Mouse (Mus musculus) midbrain, postnatal 0 days (tissue): ENCODE results near the gene Hacl1. TPM values are rescaled to one million over a fixed set of nuclear protein-coding genes. Genes with fewer than 3 reads are reported as not detected.
A peak's percentile ranks its signal among the peaks of the same experiment; 100 is the strongest.

Experiments
- ATAC-seq: fragments of 200-750 bp; cut with Nextera tagmentation; 2 replicates; pipeline ENCODE4 v1.8.0; 2017; ENCODE audit warnings: moderate number of reproducible peaks, mild to moderate bottlenecking, moderate TSS enrichment, moderate library complexity; ENCODE audit not compliant: low FRiP score
- DNase-seq: peaks from one replicate; pipeline ENCODE4 v3.0.0-alpha.2; 2015; ENCODE audit warnings: low spot score
- H3K27ac ChIP-seq: fragments of 300-500 bp; sonication (generic); 2 replicates; pipeline ENCODE4 v1.5.1; 2014; ENCODE audit warnings: low read depth, mild to moderate bottlenecking, low read length, mixed read lengths
- H3K27me3 ChIP-seq: fragments of 300-500 bp; sonication (generic); 2 replicates; pipeline ENCODE4 v1.6.1; 2014; ENCODE audit warnings: low read length, control low read depth, mixed read lengths; ENCODE audit not compliant: insufficient read depth
- H3K36me3 ChIP-seq: fragments of 300-500 bp; sonication (generic); 2 replicates; pipeline ENCODE4 v1.6.1; 2014; ENCODE audit warnings: low read length, control low read depth, mixed read lengths; ENCODE audit not compliant: insufficient read depth
- H3K4me1 ChIP-seq: fragments of 300-500 bp; sonication (generic); 2 replicates; pipeline ENCODE4 v1.6.1; 2014; ENCODE audit warnings: mild to moderate bottlenecking, control low read depth, antibody characterized with exemption, low read length, mixed read lengths; ENCODE audit not compliant: insufficient read depth
- H3K4me2 ChIP-seq: fragments of 300-500 bp; sonication (generic); 2 replicates; pipeline ENCODE4 v1.6.1; 2014; ENCODE audit warnings: low read depth, mild to moderate bottlenecking, low read length, mixed read lengths; ENCODE audit not compliant: poor library complexity, severe bottlenecking
- H3K4me3 ChIP-seq: fragments of 300-500 bp; sonication (generic); 2 replicates; pipeline ENCODE4 v1.5.1; 2014; ENCODE audit warnings: low read depth, mild to moderate bottlenecking, low read length, moderate library complexity
- H3K9ac ChIP-seq: fragments of 300-500 bp; sonication (generic); replicated peaks from 2 replicates; pipeline ENCODE4 v1.6.1; 2014; ENCODE audit warnings: mild to moderate bottlenecking, low read length, moderate library complexity, mixed read lengths; ENCODE audit not compliant: poor library complexity, severe bottlenecking
- H3K9me3 ChIP-seq: fragments of 300-500 bp; sonication (generic); 2 replicates; pipeline ENCODE4 v1.6.1; 2016; ENCODE audit warnings: low read length, control low read depth
- CTCF ChIP-seq: IDR thresholded peaks from 2 replicates; pipeline ENCODE4 v1.5.1; 2016; ENCODE audit warnings: antibody characterized with exemption, mild to moderate bottlenecking
- WGBS: fragments of 180-500 bp; shearing (Covaris S2); extraction: QIAGEN DNeasy Blood & Tissue Kit; methylation state at CpG from one replicate; pipeline ENCODE4 v1.1.7; 2014; 5-methylcytosine and 5-hydroxymethylcytosine counted together
- polyA plus RNA-seq: library from polyadenylated mRNA; unstranded; fragments of >200 nt; fragmentation: Nextera tagmentation; extraction: Ambion mirVana; gene quantifications from 2 replicates; pipeline ENCODE4 v1.2.1, GENCODE M21; 2015
- total RNA-seq: library from RNA; depleted of rRNA; stranded (reverse); fragments of >200 nt; gene quantifications from 2 replicates; pipeline ENCODE4 v1.2.3, GENCODE M21; 2014

Hacl1 gene
- total and polyA plus RNA-seq, 2 experiments from 2014 or later = 6.8 to 8.4 TPM

DNA sequence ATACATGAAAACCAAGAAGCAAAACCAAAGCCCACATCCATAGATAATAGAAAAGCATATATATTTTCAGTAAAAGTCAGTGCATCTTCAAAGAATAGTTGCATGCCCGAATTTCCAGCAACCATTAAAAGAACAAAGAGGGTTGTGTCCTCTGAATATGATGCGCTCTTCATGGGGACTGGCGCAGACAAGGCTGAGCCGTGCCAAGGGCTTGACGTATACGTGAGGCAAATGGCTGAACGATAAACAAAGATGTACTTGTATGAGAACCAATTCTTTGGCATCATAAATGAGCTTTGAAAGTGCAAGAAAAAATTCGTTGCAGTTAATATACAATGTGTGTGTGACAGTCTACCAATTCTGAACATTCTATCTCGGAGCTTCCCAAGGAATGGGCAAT lies 40.2 kb upstream of the Hacl1 start:
- no peak for TF ChIP-seq CTCF
- WGBS = 84% methylated on average over 9 of the region's 9 CpGs
- H3K4me1 ChIP-seq = no peaks in the 10 kb centered on the region
- H3K36me3 ChIP-seq = no peaks in the 10 kb centered on the region
- no peak overlapping the region for H3K27ac ChIP-seq
- H3K4me3 ChIP-seq = no peak overlapping the region
- H3K4me2 ChIP-seq = no peak overlapping the region
- DNase-seq (peak; percentile 44), ATAC-seq (no peak)
- H3K9me3 ChIP-seq = no peaks in the 10 kb centered on the region
- H3K9ac ChIP-seq = no peak overlapping the region
- no peaks in the 10 kb centered on the region for H3K27me3 ChIP-seq

DNA sequence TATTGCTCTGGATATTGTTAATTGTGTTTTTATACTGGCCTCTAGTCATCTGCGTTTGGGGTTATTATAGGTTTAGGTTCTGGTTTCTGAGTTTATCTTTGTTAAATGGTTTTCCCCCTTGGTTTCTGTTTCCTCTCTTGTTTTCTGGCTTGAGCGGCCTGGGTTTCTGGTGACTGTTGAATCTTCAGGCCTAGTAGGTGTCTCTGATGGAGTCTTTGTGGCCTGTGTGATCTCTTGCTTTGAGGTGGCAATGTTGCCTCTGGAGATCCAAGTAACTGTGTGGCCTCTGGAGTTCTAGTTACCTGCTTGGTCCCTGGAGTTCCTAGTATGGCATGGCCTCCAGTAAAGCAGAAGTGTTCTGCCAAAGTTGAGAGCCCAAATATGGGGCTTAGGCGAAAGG lies 39.6 kb upstream of the Hacl1 start:
- Histone ChIP-seq H3K4me1 (no peaks in the 10 kb centered on the region), H3K27ac (no peak overlapping the region), H3K27me3 (no peaks in the 10 kb centered on the region), H3K4me2 (no peak overlapping the region), H3K36me3 (no peaks in the 10 kb centered on the region), H3K9ac (no peak overlapping the region), H3K9me3 (no peaks in the 10 kb centered on the region), H3K4me3 (no peak overlapping the region)
- ATAC-seq (no peak), DNase-seq (no peak)
- no peak for TF ChIP-seq CTCF
- 94% methylated on average over 3 of the region's 3 CpGs for WGBS

DNA sequence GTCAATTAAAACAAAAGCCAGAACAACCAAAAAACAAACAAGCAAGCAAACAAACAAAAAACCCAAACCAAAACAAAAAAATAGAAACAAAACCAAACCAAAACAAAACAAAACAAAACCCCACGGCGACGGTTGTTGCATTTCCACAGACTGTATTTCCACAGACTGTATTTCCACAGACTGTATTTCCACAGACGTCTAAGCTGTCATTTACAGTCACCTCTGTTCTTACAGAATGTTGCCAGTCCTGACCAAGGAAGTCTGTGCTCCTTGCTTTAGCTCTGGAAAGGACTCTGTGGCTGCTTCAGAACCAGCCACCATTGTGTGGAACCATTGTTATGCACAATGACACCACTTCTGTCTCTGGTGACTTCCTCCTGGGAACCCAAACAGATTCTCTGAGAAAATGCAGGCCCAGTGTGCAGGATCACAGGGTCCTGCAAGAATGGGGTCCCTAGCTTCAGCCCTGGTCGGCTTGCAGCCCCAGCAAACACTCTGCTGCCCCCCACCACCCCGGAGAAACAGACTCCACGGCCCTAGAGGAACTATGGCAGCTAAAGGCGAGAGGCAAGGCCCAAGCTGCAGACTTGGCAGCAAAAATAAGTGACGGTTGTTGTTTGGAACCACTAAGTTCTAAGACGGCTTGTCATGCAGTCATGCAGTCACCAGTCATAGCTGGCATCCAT lies 30.7 kb upstream of the Hacl1 start:
- DNase-seq (no peak), ATAC-seq (no peak)
- no peak overlapping the region for H3K9ac ChIP-seq
- H3K4me2 ChIP-seq = no peak overlapping the region
- no peaks in the 10 kb centered on the region for H3K27me3 ChIP-seq
- 0 out of 2 replicates have a peak, but pooled peaks cover 5% of the 10 kb centered on the region for H3K36me3 ChIP-seq
- whole genome bisulfite sequencing = 41% methylated on average over 10 of the region's 10 CpGs
- no peaks in the 10 kb centered on the region for H3K4me1 ChIP-seq
- no peaks in the 10 kb centered on the region for H3K9me3 ChIP-seq
- H3K27ac ChIP-seq = no peak overlapping the region
- H3K4me3 ChIP-seq = no peak overlapping the region
- no peak for TF ChIP-seq CTCF

DNA sequence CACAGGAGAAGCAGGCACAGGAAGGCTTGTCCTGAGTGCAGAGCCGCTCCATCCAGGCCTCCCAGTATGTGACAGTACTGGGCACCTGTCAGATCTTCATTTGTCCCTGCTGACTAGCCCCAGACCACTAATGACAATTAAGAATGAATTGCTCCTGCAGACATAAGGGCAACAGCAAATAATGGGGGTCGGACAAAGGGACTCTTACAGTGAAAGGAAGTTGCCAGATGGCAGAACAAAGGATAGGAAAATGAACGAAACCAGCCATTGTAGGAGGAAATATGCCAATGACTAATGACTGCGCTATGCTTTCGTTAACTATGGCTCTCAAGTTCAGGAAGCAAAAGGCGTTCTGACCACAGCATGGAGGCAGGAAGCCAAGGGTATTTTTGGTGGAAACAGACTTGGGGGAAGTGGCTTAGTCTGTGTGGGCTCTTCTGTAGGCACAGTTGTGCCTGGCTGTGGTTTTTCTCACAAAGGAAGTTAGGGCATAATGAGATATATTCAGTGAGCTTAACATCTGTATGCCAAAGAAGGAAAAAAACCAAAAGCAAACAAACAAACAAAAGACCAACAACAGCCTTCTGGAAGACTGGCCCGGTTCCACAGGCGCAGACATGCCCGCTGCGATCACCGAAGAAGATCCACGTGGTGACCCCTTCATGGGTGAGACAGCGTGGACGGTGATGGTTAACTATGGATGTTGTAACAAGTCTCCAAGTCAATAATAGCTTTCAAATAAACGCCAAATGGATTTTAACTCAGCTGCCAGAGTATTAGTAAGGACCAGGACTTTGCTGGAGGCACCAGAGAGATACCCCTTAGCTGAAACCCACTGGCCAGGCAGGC lies 28.8 kb upstream of the Hacl1 start:
- no peak overlapping the region for H3K9ac ChIP-seq
- ATAC-seq (no peak), DNase-seq (peak; percentile 31)
- no peak overlapping the region for H3K4me3 ChIP-seq
- H3K36me3 ChIP-seq = 0 out of 2 replicates have a peak, but pooled peaks cover 5% of the 10 kb centered on the region
- no peak for TF ChIP-seq CTCF
- H3K4me2 ChIP-seq = no peak overlapping the region
- 69% methylated on average over 15 of the region's 15 CpGs for WGBS
- no peaks in the 10 kb centered on the region for H3K27me3 ChIP-seq
- no peaks in the 10 kb centered on the region for H3K9me3 ChIP-seq
- no peaks in the 10 kb centered on the region for H3K4me1 ChIP-seq
- 0 out of 2 replicates have a peak overlapping the region, but pooled peaks have one; percentile 1 for H3K27ac ChIP-seq

DNA sequence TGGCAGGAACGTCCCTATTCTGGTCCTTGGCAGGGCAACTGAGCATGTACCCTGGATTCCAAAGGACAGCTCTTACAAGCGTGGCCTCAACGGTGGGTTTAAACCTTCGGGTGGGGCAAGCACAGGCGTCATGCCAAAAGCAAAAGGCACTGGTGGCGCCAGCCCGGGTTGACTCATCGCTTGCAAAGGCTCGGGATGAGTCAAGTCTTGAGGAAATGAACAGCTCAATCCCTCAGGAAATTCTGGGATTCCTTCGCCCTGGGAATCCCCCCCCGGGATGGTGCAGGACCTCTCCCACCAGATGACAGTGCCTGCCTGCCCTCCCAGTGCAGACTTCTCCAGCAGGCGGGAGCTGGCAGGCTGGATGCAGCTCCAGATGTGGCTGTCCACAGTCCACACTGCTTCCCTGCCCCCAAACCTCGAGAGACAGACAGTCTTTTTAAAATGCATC lies 28.1 kb upstream of the Hacl1 start:
- DNase-seq (no peak), ATAC-seq (no peak)
- Histone ChIP-seq H3K9ac (no peak overlapping the region), H3K9me3 (no peaks in the 10 kb centered on the region), H3K36me3 (0 out of 2 replicates have a peak, but pooled peaks cover 5% of the 10 kb centered on the region), H3K27ac (0 out of 2 replicates have a peak overlapping the region, but pooled peaks have one; percentile 1), H3K4me3 (no peak overlapping the region), H3K27me3 (no peaks in the 10 kb centered on the region), H3K4me2 (no peak overlapping the region), H3K4me1 (no peaks in the 10 kb centered on the region)
- no peak for TF ChIP-seq CTCF
- 69% methylated on average over 13 of the region's 13 CpGs for WGBS

DNA sequence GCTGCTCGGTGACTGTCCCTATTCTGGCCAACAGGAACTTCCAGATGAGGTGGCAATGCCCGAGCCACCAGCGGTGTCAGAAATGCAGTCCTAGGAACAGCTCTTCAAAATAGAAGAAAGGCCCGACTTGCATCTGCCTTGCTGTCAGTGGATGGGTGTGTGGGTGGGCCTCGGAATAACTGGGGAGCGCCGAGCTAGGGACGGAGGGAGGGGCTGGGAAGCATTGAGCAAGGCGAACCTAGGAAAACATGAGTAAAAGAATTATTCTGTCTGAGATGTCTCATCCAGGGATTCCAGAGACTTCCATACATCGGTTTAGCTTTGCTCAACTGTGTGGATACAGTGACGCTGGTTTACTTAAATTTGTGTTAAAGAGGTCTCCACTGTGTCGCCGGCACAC lies 27.2 kb upstream of the Hacl1 start:
- H3K4me1 ChIP-seq = no peaks in the 10 kb centered on the region
- no peaks in the 10 kb centered on the region for H3K9me3 ChIP-seq
- H3K27ac ChIP-seq = no peak overlapping the region
- DNase-seq = no peak
- WGBS = 84% methylated on average over 13 of the region's 13 CpGs
- TF ChIP-seq CTCF = no peak
- no peak overlapping the region for H3K4me2 ChIP-seq
- H3K9ac ChIP-seq = no peak overlapping the region
- H3K36me3 ChIP-seq = 0 out of 2 replicates have a peak, but pooled peaks cover 5% of the 10 kb centered on the region
- ATAC-seq = no peak
- H3K27me3 ChIP-seq = no peaks in the 10 kb centered on the region
- H3K4me3 ChIP-seq = no peak overlapping the region
